Comparison of ENCODE assay signal across 10 mouse cellular contexts in the genomic region with DNA sequence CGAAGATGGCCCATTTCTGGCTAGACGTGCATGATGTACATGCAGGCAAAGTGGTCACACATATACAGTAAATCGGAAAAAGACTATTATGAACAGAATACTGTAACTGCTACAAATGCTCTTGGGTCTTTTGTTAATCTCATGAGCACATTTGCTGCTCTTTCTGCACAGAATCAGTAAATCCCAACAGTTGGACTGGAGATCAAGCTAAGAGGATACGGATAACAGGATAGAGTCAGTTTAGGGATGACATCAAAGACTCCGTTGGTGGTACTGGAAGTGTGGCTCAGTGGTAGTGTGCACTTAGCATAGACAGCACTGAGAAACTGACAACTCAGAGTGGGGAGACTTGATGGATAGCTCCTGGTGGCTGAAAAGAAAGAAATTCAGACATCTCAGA. TPM values are rescaled to one million over a fixed set of nuclear protein-coding genes. Genes with fewer than 3 reads are reported as not detected.
A peak's percentile ranks its signal among the peaks of the same experiment; 100 is the strongest.
DNase-seq lines count a peak whose midpoint lies in the region; ATAC-seq and TF ChIP-seq lines count a peak whose summit lies in the region.
"Had no signal": no experiment of that assay in that cellular context is flagged by ENCODE, and none has a peak within 500 bp of the region (broad histone marks: within the 10 kb centered on the region; RNA-seq: fewer than 3 reads in every experiment).

No protein-coding gene starts in this region.

- peak overlapping the region; percentile 77 for H3K4me2 ChIP-seq in kidney, embryonic 15.5 days
- peak overlapping the region; percentile 82 for H3K4me2 ChIP-seq in hindbrain, postnatal 0 days (ENCODE audit: low read depth, low read length)
- H3K4me2 ChIP-seq in neural tube, embryonic 12.5 days (replicated peaks): peak overlapping the region; percentile 70

- no peaks in the 10 kb centered on the region for H3K9me3 ChIP-seq in kidney, embryonic 15.5 days (replicated peaks)
- H3K9me3 ChIP-seq in hindbrain, postnatal 0 days (ENCODE audit: low read length): no peaks in the 10 kb centered on the region
- H3K9me3 ChIP-seq in neural tube, embryonic 12.5 days: no peaks in the 10 kb centered on the region

- TF ChIP-seq CTCF in brain, embryonic 14.5 days (IDR thresholded peaks at IDR 0.05; ENCODE audit: borderline replicate concordance, extremely low read depth, insufficient read depth, insufficient read length): no peak
- TF ChIP-seq CTCF in hindbrain, postnatal 0 days (IDR thresholded peaks at IDR 0.05; ENCODE audit: low read depth): no peak

- no peak for TF ChIP-seq POLR2A in brain, embryonic 14.5 days (IDR thresholded peaks at IDR 0.05; ENCODE audit: borderline replicate concordance, extremely low read depth, insufficient read depth, insufficient read length, poor library complexity, severe bottlenecking)

- DNase-seq in kidney, postnatal 36 days: no peak
- peak; percentile 23 for DNase-seq in brain, embryonic 14.5 days (ENCODE audit: low read depth)
- peak; percentile 8 for DNase-seq in hindbrain, postnatal 0 days (ENCODE audit: low spot score)
- no peak for DNase-seq in thymus, postnatal 25 days
- DNase-seq in urinary bladder, postnatal 14 days (ENCODE audit: low spot score): no peak
- DNase-seq: adrenal gland, postnatal 14 days; spleen, adult 18-20 months had no signal

- 28% methylated on average over 5 of the region's 5 CpGs for WGBS in kidney, embryonic 15.5 days
- WGBS in hindbrain, postnatal 0 days: 30% methylated on average over 5 of the region's 5 CpGs
- 42% methylated on average over 5 of the region's 5 CpGs for WGBS in neural tube, embryonic 12.5 days

- H3K27me3 ChIP-seq in kidney, embryonic 15.5 days: no peaks in the 10 kb centered on the region
- H3K27me3 ChIP-seq in hindbrain, postnatal 0 days (ENCODE audit: insufficient read depth, low read length): no peaks in the 10 kb centered on the region
- H3K27me3 ChIP-seq in neural tube, embryonic 12.5 days (replicated peaks): no peaks in the 10 kb centered on the region

- H3K27ac ChIP-seq in kidney, embryonic 15.5 days: peak overlapping the region; percentile 99
- H3K27ac ChIP-seq in hindbrain, postnatal 0 days: peak overlapping the region; percentile 94
- peak overlapping the region; percentile 86; the same call in 1 of the 2 replicates for H3K27ac ChIP-seq in neural tube, embryonic 12.5 days

- H3K9ac ChIP-seq in kidney, embryonic 15.5 days: peak overlapping the region; percentile 98
- peak overlapping the region; percentile 92 for H3K9ac ChIP-seq in hindbrain, postnatal 0 days (replicated peaks; ENCODE audit: low read length)
- H3K9ac ChIP-seq in neural tube, embryonic 12.5 days: peak overlapping the region; percentile 92

- H3K4me1 ChIP-seq in kidney, embryonic 15.5 days: peaks cover 15% of the 10 kb centered on the region
- H3K4me1 ChIP-seq in hindbrain, postnatal 0 days (ENCODE audit: insufficient read depth, low read length): peaks cover 8% of the 10 kb centered on the region
- peaks cover 11% of the 10 kb centered on the region for H3K4me1 ChIP-seq in neural tube, embryonic 12.5 days

- peaks cover 27% of the 10 kb centered on the region for H3K36me3 ChIP-seq in kidney, embryonic 15.5 days
- H3K36me3 ChIP-seq in hindbrain, postnatal 0 days (ENCODE audit: insufficient read depth, low read length): peaks cover 10% of the 10 kb centered on the region
- H3K36me3 ChIP-seq in neural tube, embryonic 12.5 days: peaks cover 20% of the 10 kb centered on the region

- H3K4me3 ChIP-seq in kidney, embryonic 15.5 days (replicated peaks): peak overlapping the region; percentile 95
- peak overlapping the region; percentile 84 for H3K4me3 ChIP-seq in hindbrain, postnatal 0 days (ENCODE audit: low read length)
- H3K4me3 ChIP-seq in neural tube, embryonic 12.5 days: peak overlapping the region; percentile 81

- ATAC-seq in kidney, embryonic 15.5 days (replicated peaks; ENCODE audit: low FRiP score): no peak
- no peak for ATAC-seq in hindbrain, postnatal 0 days
- ATAC-seq in neural tube, embryonic 12.5 days (ENCODE audit: low FRiP score, low read depth): no peak
- ATAC-seq in monocyte, adult 5-6 weeks (replicated peaks; ENCODE audit: insufficient number of reproducible peaks, low FRiP score, low TSS enrichment, poor library complexity, severe bottlenecking): no peak

RNA-seq across cellular contexts. Expression of a gene that starts 0.8 kb away (rescaled TPM):
- 58.5 and 62.2 TPM in 2 replicates for polyA plus RNA-seq in kidney, embryonic 15.5 days (2015; fragmentation: Nextera tagmentation; extraction: Ambion mirVana)
- polyA plus RNA-seq in brain, embryonic 14.5 days (2012; rRNA removed): 43.7 and 54.3 TPM in 2 replicates
- total RNA-seq in hindbrain, postnatal 0 days (2014; rRNA removed): 53.1 and 60.5 TPM in 2 replicates
- polyA plus RNA-seq in hindbrain, postnatal 0 days (2015; fragmentation: Nextera tagmentation; extraction: Ambion mirVana): 33.6 and 34.1 TPM in 2 replicates
- polyA plus RNA-seq in neural tube, embryonic 12.5 days (2016; fragmentation: Nextera tagmentation; extraction: Ambion mirVana): 55.2 and 56.5 TPM in 2 replicates
- 91.0 to 131 TPM (median 108 TPM) in 3 replicates for total RNA-seq in monocyte, adult 5-6 weeks (2017)

Comparison
In these comparisons a context has a peak if more than half of its experiments do, and no peak if none do; other contexts are left out.
1. DNase-seq: peak in brain, embryonic 14.5 days (single experiment) and hindbrain, postnatal 0 days (single experiment); none in kidney, postnatal 36 days (0 of 2), thymus, postnatal 25 days (single experiment) and urinary bladder, postnatal 14 days (single experiment).
2. Peak in every context shown above with its lines, with median percentiles within 50 percentile points of each other: H3K27ac ChIP-seq, H3K4me2 ChIP-seq, H3K4me3 ChIP-seq and H3K9ac ChIP-seq.